Mouse (Mus musculus) left cerebral cortex, postnatal 36 days (tissue): ENCODE results near the gene Myo18a. TPM values are rescaled to one million over a fixed set of nuclear protein-coding genes. Genes with fewer than 3 reads are reported as not detected.

ENCODE experiments used
- DNase-seq, 2 experiments: peaks; one replicate each; pipeline ENCODE4 v3.0.0; 2021 to 2022; ENCODE audit warnings: low spot score in 2 of 2, mixed read lengths in 1 of 2
- intact Hi-C: fragments of 180-260 bp; cut with DNase I; formaldehyde crosslinking; loops from one replicate; pipeline ENCODE4 v1.15.1; 2025
- total RNA-seq, 2 experiments: library from RNA; stranded (reverse); gene quantifications; 2 replicates each; pipeline ENCODE4 v1.2.3; 2021

The Myo18a gene
- total RNA-seq, 2 experiments from 2014 or later: 141 to 180 TPM

DNA sequence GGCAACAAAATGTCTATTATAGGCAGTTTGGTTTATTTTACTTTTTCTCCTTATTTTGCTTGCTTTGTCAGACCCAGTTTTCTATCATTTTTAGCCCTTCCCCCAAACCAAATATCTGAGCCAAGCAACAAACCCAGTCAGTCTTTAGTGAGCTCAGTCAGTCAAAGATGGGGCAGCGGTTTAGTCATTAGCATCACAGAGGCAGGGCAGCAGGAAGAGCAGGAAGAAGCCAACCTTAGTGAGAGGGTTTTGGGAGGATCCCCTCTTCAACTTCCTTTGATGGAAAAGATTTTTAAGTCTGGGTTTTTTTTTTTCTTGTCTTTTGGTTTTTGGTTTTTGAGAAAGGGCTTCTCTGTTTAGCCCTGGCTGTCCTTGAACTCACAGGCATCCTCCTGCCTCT, 141.7 kb downstream of the Myo18a start:
- intact Hi-C loops: no loop called here
- no peak for DNase-seq

DNA sequence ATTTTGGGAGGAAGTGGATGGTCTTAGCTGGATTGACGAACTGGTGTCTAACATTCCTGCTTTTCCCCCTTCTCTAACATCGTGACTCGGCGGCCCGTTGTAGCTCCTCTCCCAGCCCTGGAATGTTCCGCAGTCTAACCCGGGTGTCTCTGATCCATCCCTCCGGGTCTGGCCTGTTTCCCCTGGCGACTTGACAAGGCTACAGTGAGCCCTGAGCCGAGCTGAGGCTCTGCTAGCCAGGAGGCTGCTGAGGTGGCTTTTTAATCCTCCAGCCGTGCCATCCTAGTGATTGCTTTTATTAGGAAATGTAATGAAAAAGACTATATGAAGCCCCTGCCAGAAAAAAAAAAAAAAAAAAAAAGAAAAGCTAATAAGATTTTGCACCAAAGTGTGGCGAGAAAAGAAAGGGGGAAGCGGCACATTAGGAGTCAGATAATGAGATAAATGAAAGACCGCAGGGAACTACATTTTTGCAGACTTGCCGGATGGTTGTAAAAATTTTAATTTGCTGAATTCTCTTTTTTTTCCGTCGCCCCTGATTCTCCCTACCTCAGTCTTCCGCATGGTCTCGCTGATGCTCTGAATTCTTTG, 143.1 kb downstream of the Myo18a start:
- intact Hi-C loops: no loop called here
- no peak for DNase-seq

DNA sequence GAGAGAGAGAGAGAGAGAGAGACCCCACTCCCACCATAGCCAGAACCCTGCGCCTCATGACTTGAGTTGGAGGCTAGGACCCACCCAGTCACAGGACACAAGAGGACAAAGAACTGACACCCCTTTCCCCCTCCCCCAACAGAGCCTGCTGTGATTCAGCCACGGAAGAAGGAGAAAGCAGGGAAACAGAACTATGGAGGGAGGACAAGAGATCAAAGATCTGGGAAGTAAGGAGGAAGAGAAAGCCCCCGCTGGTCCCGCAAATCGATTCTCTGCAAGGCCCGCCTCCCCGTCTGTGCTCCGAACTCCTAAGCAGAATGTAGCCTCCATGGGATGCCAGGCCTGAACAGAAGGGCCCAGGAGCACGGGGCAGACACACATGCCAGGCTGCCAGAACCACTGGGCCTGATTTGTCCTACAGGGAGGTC, 143.7 kb downstream of the Myo18a start:
- no peak for DNase-seq
- intact Hi-C loops: no loop called here

DNA sequence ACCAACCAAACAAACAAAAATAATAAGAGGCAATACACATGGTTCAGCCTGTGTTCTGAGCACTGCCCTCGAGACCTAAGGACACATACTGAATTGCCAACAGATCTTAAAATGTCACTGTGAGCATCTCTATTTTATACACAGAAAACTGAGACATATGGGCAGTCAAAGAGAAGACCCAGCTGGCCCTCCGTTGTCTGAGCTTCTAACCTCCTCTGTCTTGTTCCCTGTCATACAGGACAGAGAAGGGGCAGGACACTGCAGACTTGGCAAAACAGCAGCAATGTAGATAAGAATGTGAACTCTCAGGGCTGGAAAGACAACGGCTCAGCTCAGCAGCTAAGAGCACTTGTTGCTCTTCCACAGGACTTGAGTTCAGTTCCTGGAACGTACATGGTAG, 145.4 kb downstream of the Myo18a start:
- intact Hi-C loops: no loop called here
- no peak for DNase-seq

DNA sequence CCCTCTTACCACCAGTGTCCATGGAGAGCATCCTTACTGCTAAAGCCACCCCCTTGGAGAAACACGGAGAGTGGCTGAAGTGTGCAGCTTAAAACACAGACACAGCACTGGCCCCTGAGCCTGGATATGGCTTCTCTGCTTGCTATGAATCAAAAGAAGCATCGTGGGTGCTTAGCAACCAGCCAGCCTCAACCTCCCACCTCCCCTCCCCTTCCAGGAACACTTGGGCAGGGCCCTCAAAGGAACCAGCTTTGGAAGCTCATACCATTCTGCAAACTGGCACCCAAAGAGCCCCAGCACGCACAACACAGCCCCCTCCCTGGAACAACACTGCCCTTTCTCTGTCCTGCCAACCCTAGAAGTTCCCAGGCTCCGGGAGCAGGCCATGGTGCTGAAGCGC, 146.3 kb downstream of the Myo18a start:
- DNase-seq: no peak

DNA sequence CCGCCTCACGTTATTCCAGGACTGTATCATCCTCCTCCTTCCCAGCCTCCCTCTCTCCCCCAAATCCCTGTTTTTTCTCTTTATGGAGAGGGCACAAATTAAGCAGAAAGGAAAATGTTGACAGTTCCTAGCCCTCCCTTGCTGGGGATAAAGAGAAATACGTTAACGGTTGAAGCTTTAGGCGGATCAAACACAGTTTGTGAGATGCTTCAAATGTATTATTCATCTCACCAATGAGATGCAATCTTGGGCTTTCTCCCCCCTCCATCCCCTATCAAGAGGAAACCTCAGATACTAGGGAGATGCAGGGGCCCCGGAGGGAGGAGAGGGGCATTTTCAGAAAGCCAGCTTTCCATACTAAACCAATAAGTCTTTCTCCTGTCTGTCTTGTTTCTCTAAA, 146.7 kb downstream of the Myo18a start:
- intact Hi-C loops: no loop called here

More for the DNA sequence above, 146.3 kb downstream of the Myo18a start:
- intact Hi-C loops: no loop called here

DNA sequence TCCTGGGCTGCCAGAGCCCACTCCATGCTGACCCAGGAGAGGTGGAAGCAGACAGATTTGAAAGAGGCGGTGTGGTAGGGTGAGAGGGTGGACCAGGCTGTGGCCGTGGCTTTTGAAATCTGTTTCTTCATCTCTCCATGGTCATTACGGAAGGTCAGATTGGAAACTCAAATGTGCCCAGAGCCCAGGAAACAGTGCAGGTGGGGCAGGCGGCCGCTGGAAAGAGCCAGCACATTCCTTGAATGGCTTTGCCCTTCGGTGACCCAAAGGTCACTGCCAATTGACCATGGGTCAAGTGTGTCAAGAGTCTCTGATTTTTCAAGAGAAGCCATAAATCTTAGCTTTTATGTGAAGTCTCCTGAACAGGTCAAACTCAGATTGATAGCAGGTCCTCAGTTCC, 150.5 kb downstream of the Myo18a start:
- no peak for DNase-seq
- intact Hi-C loops: no loop called here

More for the DNA sequence above, 146.7 kb downstream of the Myo18a start:
- DNase-seq: no peak

DNA sequence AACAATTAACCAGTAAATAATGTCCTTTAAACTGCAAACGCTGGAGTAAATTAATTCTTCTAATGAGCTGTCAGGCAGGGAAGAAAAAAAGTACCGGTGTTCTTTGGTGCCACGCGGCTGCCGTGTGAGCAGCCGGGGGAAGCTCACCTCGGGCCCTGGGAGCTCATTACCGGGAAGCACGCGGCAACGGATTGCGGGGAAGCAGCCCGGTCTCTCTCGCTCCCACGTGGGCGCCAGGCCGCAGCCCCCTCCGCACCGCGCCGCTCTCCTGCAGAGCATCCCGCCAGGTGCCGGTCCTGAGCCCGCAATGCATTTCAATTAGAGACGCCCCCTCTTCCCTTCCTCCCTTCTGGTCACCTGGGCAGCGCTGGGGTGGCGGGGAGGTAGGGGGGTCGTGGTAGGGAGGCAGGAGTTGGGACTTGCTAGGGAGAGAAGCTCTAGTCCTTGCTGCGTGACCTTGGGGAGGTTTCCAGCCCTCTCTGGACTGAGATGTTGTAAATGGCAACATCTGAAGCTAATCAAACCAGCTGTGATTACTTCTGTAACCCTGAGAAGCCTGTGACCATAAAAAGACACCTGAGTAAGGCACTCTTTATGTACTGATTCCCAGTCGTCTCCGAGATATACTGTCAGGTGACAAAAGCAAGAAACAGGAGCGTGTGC, 151.7 kb downstream of the Myo18a start:
- intact Hi-C loops: no loop called here
- DNase-seq: no peak

Other genes with a start within 250 kb of the Myo18a start
- gene Abhd15, start 248.1 kb upstream of the Myo18a start, total RNA-seq: 1 to 10 TPM; 1.2 to 1.3 TPM
- 1 to 10 TPM; 3.9 to 4.6 TPM for gene Trp53i13, start 247.3 kb upstream of the Myo18a start, total RNA-seq
- gene Gm10392, start 244.0 kb upstream of the Myo18a start, total RNA-seq: not detected
- 100 to 1,000 TPM in 1 of 2 experiments, 10 to 100 TPM in 1; 97.1 to 107 TPM for gene Taok1, start 155.4 kb upstream of the Myo18a start, total RNA-seq
- gene Nufip2, start 77.1 kb upstream of the Myo18a start, total RNA-seq: 10 to 100 TPM; 57.3 to 79.3 TPM
- not detected for gene Cryba1, start 38.0 kb upstream of the Myo18a start, total RNA-seq
- gene Gm10277, start 24.5 kb downstream of the Myo18a start, total RNA-seq: not detected
- gene Pipox, start 130.8 kb downstream of the Myo18a start, total RNA-seq: 1 to 10 TPM in 1 of 2 experiments, under 1 TPM in 1; 0.25 to 1.4 TPM
- 100 to 1,000 TPM; 150 to 165 TPM for gene Sez6, start 167.6 kb downstream of the Myo18a start, total RNA-seq
- gene Phf12, start 219.5 kb downstream of the Myo18a start, total RNA-seq: 10 to 100 TPM; 51.7 to 63.6 TPM